Mouse (Mus musculus) retina, postnatal 7 days (tissue): ENCODE measurements around the gene N4bp2.

ENCODE experiments used
- DNase-seq: peaks from one replicate; pipeline ENCODE4 v3.0.0-alpha.2; 2012; ENCODE audit warnings: low read depth, low spot score

Gene N4bp2

GRCm38 (mm10) chr5:65827102-65827501, 63.8 kb downstream of the N4bp2 start:
- DNase-seq, result no peak

DNA sequence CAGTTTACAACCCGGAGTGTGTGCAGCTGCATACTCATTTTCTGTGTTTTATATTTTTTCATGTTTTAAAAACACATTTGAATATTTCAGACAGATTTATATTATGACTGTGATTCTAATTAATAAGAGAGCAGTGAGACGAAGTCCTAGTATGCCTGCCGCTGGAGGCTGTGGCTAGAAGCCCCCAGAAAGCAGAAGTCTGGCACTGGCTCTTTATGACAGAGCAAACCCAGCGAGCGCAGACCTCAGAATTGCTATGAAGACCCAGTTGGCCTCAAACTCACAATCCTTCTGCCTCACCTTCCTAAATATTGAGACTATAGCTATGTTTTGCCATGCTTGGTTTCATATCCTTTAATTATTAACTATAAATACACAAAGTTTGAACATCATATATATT, 64.9 kb downstream of the N4bp2 start:
- DNase-seq, result no peak

DNA sequence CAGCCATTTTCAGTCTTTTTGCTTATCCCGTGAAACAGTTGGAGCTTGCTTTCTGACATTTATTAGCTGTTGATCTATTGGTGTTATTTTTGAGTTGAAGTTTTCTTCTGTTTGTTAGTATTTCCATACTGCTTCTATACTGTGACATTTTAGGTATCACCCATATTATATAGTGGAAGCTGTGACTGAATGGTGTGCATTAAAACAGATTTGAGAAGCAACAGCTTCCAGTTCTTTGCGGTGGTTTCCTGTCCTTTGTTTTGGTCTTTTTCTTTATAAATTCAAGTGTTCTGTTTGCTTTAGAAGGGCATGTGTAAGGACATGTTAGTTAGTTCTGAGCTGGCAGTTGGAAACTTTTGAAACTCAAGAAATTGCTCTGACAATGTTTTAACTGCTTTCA, 65.7 kb downstream of the N4bp2 start:
- DNase-seq, result no peak

- no peak for DNase-seq
Measured at GRCm38 (mm10) chr5:65831917-65832618, 68.7 kb downstream of the N4bp2 start.

- no peak for DNase-seq
Measured at GRCm38 (mm10) chr5:65833092-65833491, 69.8 kb downstream of the N4bp2 start.

- DNase-seq, result no peak
Measured at GRCm38 (mm10) chr5:65833766-65834498, 70.6 kb downstream of the N4bp2 start.

DNA sequence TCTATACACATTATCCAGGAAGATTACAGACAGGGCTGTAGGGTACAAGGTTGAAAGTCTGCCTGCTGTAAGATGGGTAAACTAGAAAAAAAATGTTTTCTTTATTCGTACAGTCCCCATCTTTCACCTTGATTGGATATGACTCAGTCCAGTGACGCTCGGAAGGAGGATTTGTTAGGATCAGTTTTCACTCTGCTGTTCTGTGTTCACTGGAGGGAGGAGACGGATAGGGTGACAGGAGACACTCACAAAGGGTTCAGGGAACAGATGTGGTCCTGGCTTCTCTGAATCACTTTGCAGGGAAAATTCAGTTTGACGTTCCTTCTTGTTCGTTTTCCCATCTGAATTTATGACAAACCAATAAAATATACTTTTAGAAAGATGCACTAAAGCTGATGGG, 74.7 kb downstream of the N4bp2 start:
- no peak for DNase-seq

DNA sequence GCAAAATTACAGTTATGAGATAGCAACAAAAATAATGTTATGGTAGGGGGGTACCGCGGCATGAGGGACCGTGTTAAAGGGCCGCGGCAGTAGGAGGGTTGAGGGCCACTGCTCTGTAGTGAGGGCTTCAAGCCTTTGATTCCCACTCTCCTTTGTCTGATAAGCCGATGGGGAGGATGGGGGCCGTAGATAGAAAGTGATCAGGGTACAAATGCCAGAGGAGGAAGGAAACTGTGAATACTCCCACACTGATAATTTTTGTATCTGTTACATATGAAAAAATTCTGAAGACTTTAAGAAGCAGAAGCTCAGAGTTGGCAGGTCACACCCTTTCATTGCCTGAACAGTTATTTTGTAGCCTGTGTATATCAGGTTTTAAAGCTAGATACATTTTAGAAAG, 79.6 kb downstream of the N4bp2 start:
- DNase-seq, result no peak

GRCm38 (mm10) chr5:65846534-65846933, 83.2 kb downstream of the N4bp2 start:
- no peak for DNase-seq

DNA sequence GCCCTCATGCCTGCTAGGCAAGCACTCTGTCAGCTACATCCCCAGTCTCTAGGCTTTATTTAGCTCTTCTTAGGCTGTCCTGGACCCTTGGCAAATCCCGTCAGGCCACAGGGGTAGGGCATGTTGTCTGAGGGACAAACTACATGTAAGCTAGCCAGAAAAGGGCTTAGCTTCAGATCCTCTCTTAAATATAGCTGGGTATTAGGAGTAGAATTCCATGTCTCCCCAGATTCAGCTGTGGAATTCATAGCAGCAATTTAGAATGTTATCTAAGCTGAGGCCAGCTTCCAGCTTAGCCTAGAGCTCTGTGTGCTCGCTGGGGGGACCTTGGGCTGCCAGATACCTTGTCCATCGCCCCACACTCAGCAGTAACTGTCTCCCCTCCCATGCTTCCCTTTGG, 83.6 kb downstream of the N4bp2 start:
- no peak for DNase-seq

- no peak for DNase-seq
Measured at GRCm38 (mm10) chr5:65847656-65848055, 84.3 kb downstream of the N4bp2 start.

DNA sequence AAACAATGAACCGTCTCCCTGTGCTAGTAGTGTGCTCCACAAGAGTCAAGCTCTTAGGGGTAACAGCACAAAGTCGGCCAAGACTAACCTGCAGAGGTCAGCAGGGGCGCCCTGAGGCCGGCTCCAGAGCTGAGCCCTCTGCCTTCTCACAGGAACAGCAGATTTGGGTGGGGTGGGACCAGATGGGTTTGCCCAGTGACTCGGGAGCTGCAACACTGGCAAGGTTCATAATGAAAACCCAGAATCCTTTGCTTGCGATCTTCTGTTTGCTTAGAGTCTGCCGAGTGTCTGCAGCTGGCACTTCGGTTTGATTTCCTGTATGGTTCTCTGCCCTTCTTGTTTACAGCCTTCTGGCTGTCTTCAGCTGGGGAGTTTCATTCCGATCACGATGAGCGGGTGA, 87.4 kb downstream of the N4bp2 start:
- no peak for DNase-seq

DNA sequence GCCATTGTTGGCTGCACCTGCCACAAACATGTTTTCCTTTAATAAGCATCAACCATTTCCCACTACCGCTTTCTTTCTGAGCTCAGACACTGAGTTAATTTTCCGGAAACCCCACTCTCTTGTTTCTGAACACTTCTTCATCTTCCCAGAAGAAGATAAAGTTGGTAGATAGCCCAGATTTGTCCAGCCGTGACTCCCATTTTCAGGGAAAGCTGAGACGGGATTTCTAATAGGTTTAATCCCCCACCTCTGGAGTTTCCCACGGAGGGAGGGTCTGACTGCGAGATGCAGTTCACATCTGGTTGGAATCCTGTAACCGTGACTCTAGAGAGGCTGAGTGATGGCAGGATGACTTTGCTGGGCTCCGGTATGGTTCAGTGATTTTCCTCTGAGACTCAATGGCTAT, 91.5 kb downstream of the N4bp2 start:
- DNase-seq, result no peak

- DNase-seq, result no peak
Measured at GRCm38 (mm10) chr5:65855571-65855970, 92.2 kb downstream of the N4bp2 start.

DNA sequence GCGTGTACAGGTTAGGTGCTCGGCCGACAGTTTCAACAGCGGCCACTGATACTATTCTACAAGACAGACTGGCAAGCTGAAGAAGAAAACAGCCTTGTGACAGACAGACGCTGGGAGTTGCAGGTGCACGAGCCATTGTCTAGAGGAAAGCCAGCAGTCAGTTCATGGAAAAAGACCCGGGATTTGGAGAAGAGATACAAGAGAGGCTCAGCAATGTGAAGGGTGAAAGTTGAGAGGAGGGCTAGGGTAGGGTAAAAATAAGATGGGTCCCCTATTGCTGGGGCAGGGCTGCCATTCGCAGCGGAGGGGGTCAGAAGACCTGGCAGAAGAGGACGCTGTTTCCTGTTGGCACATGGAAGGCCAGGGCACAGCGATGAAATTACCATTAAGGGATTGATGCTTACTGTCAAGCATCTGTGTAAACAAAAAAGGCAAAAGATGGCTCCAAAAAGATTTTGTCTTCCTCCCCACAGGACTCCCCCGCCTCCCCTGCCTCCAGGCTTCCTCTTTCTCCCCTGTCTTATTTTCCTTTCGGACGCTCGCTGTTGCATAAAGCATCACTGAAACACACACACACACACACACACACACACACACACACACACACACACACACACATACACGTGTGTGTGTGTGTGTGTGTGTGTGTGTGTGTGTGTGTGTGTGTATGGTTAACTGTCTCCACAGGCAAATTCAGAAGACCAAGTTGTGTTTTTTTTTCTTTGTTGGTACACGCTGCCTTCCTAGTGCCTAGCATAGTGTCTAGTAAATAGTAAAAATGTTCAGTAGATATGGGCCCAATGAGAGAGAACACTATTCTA, 93.5 kb downstream of the N4bp2 start:
- DNase-seq, result no peak

- no peak for DNase-seq
Measured at GRCm38 (mm10) chr5:65857935-65858334, 94.6 kb downstream of the N4bp2 start.

- DNase-seq, result no peak
Measured at GRCm38 (mm10) chr5:65858355-65858754, 95.0 kb downstream of the N4bp2 start.

DNA sequence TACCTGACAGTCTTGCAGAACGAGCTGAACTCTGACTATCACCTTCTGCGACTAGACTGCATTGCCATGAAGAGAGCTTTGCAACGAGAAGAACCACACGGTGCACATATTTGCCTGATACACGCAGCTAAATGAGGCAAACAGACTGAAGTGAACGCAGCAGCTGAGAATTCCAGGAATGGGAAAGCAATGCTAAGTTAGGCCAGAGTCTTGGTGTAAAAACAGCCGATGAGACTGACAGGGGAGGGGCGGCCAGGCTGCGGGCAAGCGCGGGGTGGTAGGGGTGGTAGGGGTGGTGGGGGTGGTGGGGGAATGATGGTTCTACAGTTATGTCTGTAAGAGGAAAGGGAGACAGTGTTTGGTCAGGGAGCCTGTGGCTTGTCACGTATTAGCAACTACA, 95.6 kb downstream of the N4bp2 start:
- no peak for DNase-seq

DNA sequence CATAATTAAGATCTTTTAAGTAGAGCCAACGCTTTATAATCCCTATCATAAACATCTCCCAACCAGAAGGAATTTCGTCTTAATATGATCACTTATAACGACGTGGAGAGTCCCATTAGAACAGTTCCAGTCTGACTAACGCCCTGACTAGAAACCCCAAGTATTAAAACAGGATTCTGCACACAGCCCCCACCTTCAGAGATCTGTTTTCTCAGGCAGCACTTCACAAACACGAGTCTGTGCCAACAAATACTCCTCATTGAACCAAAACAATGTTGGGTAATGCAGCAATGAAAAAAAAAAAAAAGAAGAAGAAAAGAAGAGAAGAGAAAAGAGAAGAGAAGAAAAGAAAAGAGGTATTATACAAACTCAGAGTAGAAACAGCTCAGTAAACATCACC, 96.1 kb downstream of the N4bp2 start:
- no peak for DNase-seq

GRCm38 (mm10) chr5:65860281-65861000, 97.1 kb downstream of the N4bp2 start:
- DNase-seq, result no peak

DNA sequence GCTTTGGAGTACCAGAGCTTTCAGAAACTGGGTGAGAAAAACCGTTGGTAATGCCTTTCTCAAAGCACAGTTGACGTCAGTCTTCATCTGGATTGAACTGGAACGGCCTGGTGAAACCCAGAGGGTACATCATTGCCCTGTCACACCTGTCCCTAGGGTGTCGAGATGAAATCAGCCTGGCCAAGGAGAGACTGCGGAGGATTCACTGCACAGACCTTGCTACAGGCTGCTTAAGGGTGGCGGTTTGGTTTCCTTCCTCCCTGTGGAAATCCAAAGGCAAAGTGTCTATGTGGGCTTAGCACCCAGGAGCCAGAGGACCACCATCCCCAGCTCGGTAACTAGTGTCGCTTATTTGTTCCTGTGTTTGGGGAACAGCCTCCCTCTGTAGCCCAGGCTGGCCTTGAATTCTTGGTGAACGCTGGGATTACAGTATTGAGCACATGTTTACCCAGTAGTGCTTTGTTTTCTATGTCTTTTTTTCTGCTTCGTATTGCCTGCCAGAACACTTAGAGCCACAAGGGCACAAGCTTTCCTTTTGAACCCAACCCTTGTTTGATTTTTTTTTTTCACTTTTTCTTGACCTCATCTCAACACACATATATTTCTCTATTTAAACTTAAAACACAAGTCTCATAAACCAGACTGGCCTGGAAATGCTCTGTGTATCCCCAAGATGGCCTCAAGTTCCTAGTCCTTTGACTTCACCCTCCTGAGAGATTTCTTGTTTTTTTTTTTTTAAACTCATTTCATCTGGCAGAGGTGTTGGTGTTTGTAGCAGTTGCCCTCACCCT, 98.0 kb downstream of the N4bp2 start, which contains the start of gene Rhoh:
TSS of gene Rhoh (plus strand) at position 60 of the 791 bp plus-strand sequence.
- DNase-seq, result no peak
